Mouse (Mus musculus): Measurements from ENCODE around the gene Ncbp2.

GRCm38 (mm10) chr16:31898546-31899326, 49.6 kb upstream of the Ncbp2 start:
- TF ChIP-seq CTCF (IDR thresholded peaks at IDR 0.05; ENCODE audit: low read depth, low read length) (no peak), POLR2A (IDR thresholded peaks at IDR 0.05; ENCODE audit: borderline replicate concordance, low read depth, low read length) (no peak)

Data from bone marrow macrophage, adult 2 months (primary cell).